Mouse (Mus musculus): Measurements from ENCODE around the gene Nus1.

Nus1 gene

GRCm38 (mm10) chr10:52417998-52418860, 882 bp downstream of the Nus1 start:
- no peak for DNase-seq

GRCm38 (mm10) chr10:52418931-52419330, 1.6 kb downstream of the Nus1 start:
- DNase-seq: no peak

GRCm38 (mm10) chr10:52419402-52419801, 2.1 kb downstream of the Nus1 start:
- DNase-seq: no peak

DNA sequence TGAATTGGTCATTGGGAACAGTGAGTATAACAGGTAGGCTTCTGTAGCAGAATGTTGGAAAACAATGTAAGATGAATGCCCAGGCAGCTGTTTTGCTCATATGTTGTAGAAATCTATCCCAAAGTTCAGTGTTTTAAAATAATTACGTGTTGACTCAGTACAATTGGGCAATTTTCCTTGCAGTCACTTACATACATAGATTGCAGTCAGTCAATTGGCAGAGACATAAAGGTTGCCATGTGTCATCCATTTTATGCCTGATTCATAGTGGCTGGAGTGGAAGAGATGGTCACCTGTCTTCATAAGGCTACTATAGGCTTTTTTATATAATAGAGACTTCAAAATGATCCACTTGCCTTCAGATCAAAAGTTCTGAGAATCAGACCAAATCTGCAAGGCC, 3.2 kb downstream of the Nus1 start:
- no peak for DNase-seq

DNA sequence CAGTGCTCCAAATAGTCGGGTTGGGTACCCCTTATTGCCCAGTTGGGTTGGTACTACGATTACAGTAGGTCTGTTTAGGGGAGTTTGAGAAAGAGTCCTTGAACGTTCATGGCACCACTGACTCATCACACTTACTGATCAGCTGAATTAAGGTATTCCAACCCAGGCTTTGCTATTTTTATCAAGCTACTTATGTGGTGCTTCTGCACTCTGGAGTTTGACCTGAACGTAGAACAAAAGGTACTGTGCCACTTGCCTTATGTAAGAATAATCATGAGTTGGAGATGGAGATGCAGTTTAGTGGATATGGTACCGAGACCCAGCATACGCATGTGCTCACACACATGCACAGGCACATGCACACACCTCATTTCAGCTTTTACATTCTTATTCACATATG, 4.4 kb downstream of the Nus1 start:
- no peak for DNase-seq

GRCm38 (mm10) chr10:52423097-52423496, 5.8 kb downstream of the Nus1 start:
- peak; percentile 8 for DNase-seq

DNA sequence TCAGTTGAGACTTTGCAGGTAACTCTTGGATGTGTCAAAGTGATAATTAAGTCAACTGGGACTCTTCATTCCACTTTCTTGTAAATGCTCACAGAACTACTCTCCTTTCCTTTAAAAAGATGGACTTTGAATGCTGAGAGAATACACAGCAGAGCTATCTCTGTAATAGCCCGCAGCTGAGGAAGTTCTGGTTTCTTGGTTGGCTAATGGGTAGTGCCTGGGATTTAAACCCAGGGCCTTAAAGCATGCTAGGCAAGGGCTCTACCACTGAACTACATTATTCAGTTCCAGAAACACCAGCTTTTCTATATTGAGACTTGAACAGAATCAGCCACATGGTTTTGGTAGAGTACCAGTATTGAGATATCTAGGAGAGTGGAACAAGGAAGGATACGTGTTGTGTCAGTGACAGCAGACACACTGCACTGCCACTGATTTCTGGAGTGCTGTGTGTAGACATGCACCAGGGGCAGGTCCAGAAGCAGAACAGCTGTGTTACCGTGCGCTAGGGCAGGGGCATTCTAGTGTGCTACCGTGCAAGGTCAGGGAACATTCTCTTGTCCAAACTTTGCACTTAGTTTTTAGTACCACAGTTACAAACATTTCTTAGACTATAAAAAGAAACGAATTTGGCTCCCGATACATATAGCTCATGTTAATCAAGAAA, 9.1 kb downstream of the Nus1 start:
- DNase-seq: no peak

GRCm38 (mm10) chr10:52427634-52428415, 10.5 kb downstream of the Nus1 start:
- no peak for DNase-seq

DNA sequence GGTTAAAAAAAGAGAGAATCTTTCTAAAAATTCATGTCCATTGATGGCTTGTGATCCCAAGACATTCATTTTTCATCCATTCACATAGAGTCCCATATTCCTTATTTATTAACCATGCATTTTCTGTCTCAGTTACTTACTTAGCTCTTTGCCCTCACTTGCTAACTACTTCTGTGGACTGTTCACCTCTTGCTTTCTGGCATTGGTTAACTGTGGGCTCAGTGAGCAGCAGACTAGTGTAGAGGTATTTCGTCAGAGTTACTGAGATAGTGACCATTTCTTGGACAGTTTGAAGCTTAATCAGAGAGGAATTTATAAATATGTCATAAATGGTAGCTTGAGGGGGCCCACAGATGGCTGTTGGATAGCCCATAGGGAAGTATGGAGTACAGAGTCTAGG, 13.6 kb downstream of the Nus1 start:
- DNase-seq: no peak

DNA sequence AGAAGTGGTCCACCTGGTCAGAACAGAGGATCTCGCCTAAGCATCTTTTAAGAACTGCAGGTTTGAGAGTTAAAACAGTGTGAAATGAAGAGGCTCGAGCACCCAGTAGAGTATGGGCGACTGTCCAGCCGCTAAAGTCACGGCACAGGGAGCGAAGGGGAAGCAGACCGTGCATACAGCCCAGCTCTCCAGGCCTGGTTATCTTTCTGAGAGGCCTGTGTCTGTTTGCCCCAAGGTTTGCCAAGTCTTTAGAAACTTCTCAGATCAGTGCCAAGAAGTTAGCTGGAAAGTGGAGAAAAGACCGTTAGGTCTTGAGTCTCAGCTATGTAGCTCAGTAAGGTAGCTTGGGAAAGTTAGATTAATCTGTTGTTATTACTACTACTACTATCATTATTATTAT, 17.5 kb downstream of the Nus1 start:
- no peak for DNase-seq

- DNase-seq: no peak
Measured at GRCm38 (mm10) chr10:52460614-52461013, 43.3 kb downstream of the Nus1 start.

- no peak for DNase-seq
Measured at GRCm38 (mm10) chr10:52463941-52464739, 46.8 kb downstream of the Nus1 start.

DNA sequence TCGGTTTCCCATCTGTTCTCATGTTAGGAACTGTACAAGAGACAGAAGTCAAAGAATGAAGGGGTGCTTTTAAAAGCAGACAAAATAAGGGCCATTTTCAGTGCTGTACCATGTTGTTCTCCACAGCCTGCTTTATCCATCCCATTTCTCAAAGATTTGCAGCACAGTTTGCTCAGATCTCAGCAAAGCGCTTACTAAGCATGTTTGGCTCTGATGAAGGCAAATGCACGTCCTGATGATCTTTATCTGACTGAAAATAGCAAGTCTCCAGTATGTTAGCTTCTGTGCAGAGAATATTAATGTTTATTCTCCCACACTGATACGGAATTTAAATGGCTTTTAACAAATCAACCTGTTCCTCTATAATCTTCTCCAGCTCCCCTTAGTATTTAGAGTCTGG, 54.2 kb downstream of the Nus1 start:
- no peak for DNase-seq
